Mouse (Mus musculus): Measurements from ENCODE around the gene Gnaq.

Gnaq gene

DNA sequence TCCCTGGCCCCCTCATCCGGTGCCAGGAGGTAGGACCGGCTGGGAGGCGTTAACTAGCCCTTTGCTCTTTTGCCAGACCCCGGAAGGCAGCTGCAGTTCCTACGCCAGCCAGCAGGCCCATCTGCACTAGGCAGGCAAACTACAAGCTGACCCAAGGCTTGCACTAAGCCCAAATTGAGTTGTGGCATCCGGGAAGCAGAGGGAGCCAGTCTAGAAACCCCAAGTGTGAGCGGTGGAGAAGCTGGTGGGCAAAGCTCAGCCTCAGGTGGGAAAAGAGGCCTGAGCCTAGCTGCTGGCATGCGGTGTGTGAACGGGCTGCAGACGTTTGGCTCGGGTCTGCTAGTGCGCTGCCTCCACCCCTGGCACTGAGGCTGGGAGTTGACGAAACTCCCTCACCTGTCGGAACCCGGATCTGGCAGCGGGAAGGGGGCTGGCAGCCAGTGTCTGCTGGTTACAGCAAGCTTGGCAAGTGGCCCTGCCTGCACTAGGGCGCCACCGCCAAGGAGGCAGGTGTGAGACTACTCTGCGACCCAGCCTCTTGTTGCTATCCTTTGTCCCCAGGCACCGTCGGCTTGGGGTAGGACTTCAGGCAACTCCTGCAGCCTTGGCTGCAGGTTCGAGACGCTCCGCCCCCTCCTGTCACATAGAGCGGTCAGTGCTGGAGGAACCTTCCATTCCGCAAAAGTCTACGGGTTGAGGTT is 303.1 kb downstream of the Gnaq start, which contains the start of gene Gna14:
TSS of gene Gna14 (plus strand) at position 232 of the 701 bp plus-strand sequence.
- in situ Hi-C loops (cut with MboI, MseI) = loop anchor here in 1 of 2 experiments (10.0 kb wide), 1 partner anchor 59 kb away; no protein-coding TSS in a partner anchor

DNA sequence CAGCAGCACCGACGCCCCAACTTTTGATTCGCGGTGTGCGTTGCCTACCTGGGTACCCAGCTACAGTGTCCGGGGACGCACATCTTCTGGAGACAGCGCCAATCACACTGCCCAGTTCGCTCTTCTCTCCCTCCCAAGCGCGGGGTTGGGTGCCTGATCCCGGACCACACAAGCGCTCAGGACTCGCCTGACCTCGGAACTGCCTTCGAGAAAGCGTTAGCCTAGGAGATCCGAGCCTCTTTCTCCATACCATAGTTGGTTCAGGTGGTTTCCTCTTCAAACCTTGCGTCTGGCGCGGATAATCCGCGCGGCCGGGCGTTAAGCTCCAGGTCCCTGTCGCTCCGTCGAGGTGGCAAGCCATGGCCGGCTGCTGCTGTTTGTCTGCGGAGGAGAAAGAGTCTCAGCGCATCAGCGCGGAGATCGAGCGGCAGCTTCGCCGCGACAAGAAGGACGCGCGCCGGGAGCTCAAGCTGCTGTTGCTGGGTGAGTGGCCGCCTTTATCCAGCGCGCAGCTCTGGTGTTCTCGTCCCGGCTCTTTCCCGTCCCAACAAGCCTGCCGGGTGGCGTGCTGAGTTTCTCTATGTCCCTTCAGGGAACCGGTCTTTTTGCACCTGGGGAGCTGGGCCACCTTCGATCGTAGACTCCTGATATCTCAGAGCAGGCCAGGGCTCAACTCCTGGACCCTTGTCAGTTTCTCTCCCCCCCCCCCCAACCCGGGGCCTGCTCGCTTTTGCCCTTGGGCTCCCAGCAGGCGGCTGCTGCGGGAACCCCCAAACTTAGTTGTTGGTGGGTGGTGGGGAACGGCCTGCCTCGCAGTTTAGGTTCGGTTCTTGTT is 303.9 kb downstream of the Gnaq start:
- in situ Hi-C loops (cut with MboI, MseI) = loop anchor here in 1 of 2 experiments (10.0 kb wide), 1 partner anchor 58 kb away; no protein-coding TSS in a partner anchor
